Mouse (Mus musculus): ENCODE results near the gene Myo5a.

- no peak for TF ChIP-seq CTCF (IDR thresholded peaks at IDR 0.05; ENCODE audit: extremely low read depth, insufficient read depth, insufficient read length, insufficient replicate concordance)
- no peak for TF ChIP-seq POLR2A (IDR thresholded peaks at IDR 0.05; ENCODE audit: low read depth, low read length)
These were observed 172.2 kb downstream of the Myo5a start for GRCm38 (mm10) chr9:75243052-75243451.

Data from spleen, adult 2 months (tissue).